29 mouse cellular contexts compared by ENCODE assay signal in the genomic region with DNA sequence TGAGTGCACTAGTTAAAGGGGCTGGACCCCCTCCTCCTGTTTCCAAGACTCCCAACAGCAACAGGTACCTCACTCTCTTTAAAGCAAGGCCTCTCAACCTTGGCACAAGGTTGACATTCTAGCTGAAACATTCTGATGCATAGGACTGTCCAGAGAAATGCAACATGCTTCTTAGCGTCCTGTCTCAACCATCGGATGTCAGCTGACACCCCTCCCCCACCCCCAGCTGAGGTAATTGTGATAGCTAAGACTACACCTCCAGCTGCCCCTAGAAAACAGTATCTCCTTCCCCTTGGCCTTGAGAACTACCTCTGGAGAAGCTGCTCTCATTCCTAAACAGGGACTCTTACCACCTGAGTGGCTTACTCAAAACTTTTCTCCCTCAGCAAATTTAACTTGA. TPM values are rescaled to one million over a fixed set of nuclear protein-coding genes. Genes with fewer than 3 reads are reported as not detected.
A peak's percentile ranks its signal among the peaks of the same experiment; 100 is the strongest.
DNase-seq lines count a peak whose midpoint lies in the region; ATAC-seq and TF ChIP-seq lines count a peak whose summit lies in the region.
"Had no signal": no experiment of that assay in that cellular context is flagged by ENCODE, and none has a peak within 500 bp of the region (broad histone marks: within the 10 kb centered on the region; RNA-seq: fewer than 3 reads in every experiment).

No protein-coding gene starts in this region.

- H3K27me3 ChIP-seq in forebrain, embryonic 10.5 days (ENCODE audit: poor library complexity, severe bottlenecking), result peaks cover 8% of the 10 kb centered on the region; the same call in 1 of the 2 replicates
- H3K27me3 ChIP-seq in forebrain, embryonic 13.5 days, result no peaks in the 10 kb centered on the region
- no peaks in the 10 kb centered on the region for H3K27me3 ChIP-seq in testis, adult 2 months (ENCODE audit: control insufficient read depth, insufficient read depth, low read length)
- no peaks in the 10 kb centered on the region for H3K27me3 ChIP-seq in intestine, embryonic 15.5 days (replicated peaks)
- no peaks in the 10 kb centered on the region for H3K27me3 ChIP-seq in lung, postnatal 0 days (replicated peaks; ENCODE audit: insufficient read depth, low read length)
- H3K27me3 ChIP-seq: embryonic facial prominence, embryonic 13.5 days; embryonic facial prominence, embryonic 15.5 days had no signal

- H3K4me3 ChIP-seq in forebrain, embryonic 10.5 days, result no peak overlapping the region
- H3K4me3 ChIP-seq in forebrain, embryonic 13.5 days, result no peak overlapping the region
- H3K4me3 ChIP-seq in testis, adult 2 months (ENCODE audit: control insufficient read depth, low read depth, low read length), result no peak overlapping the region
- no peak overlapping the region for H3K4me3 ChIP-seq in intestine, embryonic 15.5 days (replicated peaks)
- H3K4me3 ChIP-seq in lung, postnatal 0 days (ENCODE audit: low read depth, low read length), result no peak overlapping the region
- H3K4me3 ChIP-seq: embryonic facial prominence, embryonic 13.5 days; embryonic facial prominence, embryonic 15.5 days; erythroblast, embryonic 14.5 days had no signal

- TF ChIP-seq CTCF in testis, adult 2 months (IDR thresholded peaks at IDR 0.05; ENCODE audit: control insufficient read depth, insufficient read depth, insufficient replicate concordance, low read depth, low read length), result no peak
- no peak for TF ChIP-seq CTCF in lung, postnatal 0 days (IDR thresholded peaks at IDR 0.05)

- ATAC-seq in forebrain, embryonic 13.5 days, result no peak
- ATAC-seq in intestine, embryonic 15.5 days, result no peak
- ATAC-seq in lung, postnatal 0 days, result no peak
- ATAC-seq: CD4-positive, CD25-positive, alpha-beta regulatory T cell, adult 4 months; forebrain, embryonic 14.5 days; forebrain, embryonic 16.5 days had no signal

- H3K9me3 ChIP-seq in forebrain, embryonic 10.5 days, result no peaks in the 10 kb centered on the region
- no peaks in the 10 kb centered on the region for H3K9me3 ChIP-seq in forebrain, embryonic 13.5 days (replicated peaks)
- no peaks in the 10 kb centered on the region for H3K9me3 ChIP-seq in intestine, embryonic 15.5 days
- no peaks in the 10 kb centered on the region for H3K9me3 ChIP-seq in lung, postnatal 0 days (ENCODE audit: low read length)
- H3K9me3 ChIP-seq: embryonic facial prominence, embryonic 13.5 days; embryonic facial prominence, embryonic 15.5 days had no signal

- no peak for TF ChIP-seq POLR2A in testis, adult 2 months (IDR thresholded peaks at IDR 0.05; ENCODE audit: control insufficient read depth, low read depth, low read length)

- H3K4me2 ChIP-seq in forebrain, embryonic 13.5 days, result no peak overlapping the region
- no peak overlapping the region for H3K4me2 ChIP-seq in intestine, embryonic 15.5 days (replicated peaks)
- no peak overlapping the region for H3K4me2 ChIP-seq in lung, postnatal 0 days (replicated peaks; ENCODE audit: low read depth, low read length)
- H3K4me2 ChIP-seq: embryonic facial prominence, embryonic 13.5 days; embryonic facial prominence, embryonic 15.5 days had no signal

- WGBS in forebrain, embryonic 10.5 days, result 34% methylated on average over 2 of the region's 2 CpGs
- 35% methylated on average over 2 of the region's 2 CpGs for WGBS in forebrain, embryonic 13.5 days
- WGBS in intestine, embryonic 15.5 days, result 35% methylated on average over 2 of the region's 2 CpGs
- WGBS in lung, postnatal 0 days, result 21% methylated on average over 2 of the region's 2 CpGs

- peaks cover 31% of the 10 kb centered on the region for H3K4me1 ChIP-seq in forebrain, embryonic 10.5 days
- 0 out of 2 replicates have a peak, but pooled peaks cover 7% of the 10 kb centered on the region for H3K4me1 ChIP-seq in forebrain, embryonic 13.5 days
- H3K4me1 ChIP-seq in testis, adult 2 months (ENCODE audit: control insufficient read depth, insufficient read depth, low read length), result peaks cover 11% of the 10 kb centered on the region
- H3K4me1 ChIP-seq in intestine, embryonic 15.5 days (replicated peaks), result no peaks in the 10 kb centered on the region
- no peaks in the 10 kb centered on the region for H3K4me1 ChIP-seq in lung, postnatal 0 days (ENCODE audit: insufficient read depth, low read depth, low read length)
- H3K4me1 ChIP-seq: embryonic facial prominence, embryonic 13.5 days; embryonic facial prominence, embryonic 15.5 days had no signal

- no peak for DNase-seq in forebrain, embryonic 10.5 days (ENCODE audit: extremely low spot score, low spot score)
- no peak for DNase-seq in testis, postnatal 14 days (ENCODE audit: low spot score)
- DNase-seq in ES-CJ7 (ENCODE audit: low read depth, low spot score) (peak; percentile 56), ZHBTc4 (ENCODE audit: low read depth, low spot score) (peak; percentile 53)
- DNase-seq in lung, postnatal 0 days (ENCODE audit: low spot score), result no peak
- DNase-seq: adrenal gland, adult 2 months; adrenal gland, postnatal 10 days; adrenal gland, postnatal 25 days; B cell, adult 2 months; cerebellum, adult 11 months; cerebellum, adult 18-20 months; cerebellum, adult 8-10 months; cerebellum, adult 9-11 months; cerebellum, postnatal 14 days; cerebellum, postnatal 36 days; embryo, embryonic 11 days had no signal

- no peak overlapping the region for H3K9ac ChIP-seq in forebrain, embryonic 13.5 days
- H3K9ac ChIP-seq in intestine, embryonic 15.5 days, result no peak overlapping the region
- H3K9ac ChIP-seq in lung, postnatal 0 days (replicated peaks; ENCODE audit: low read depth), result no peak overlapping the region
- H3K9ac ChIP-seq: embryonic facial prominence, embryonic 13.5 days; embryonic facial prominence, embryonic 15.5 days had no signal

- H3K36me3 ChIP-seq in forebrain, embryonic 10.5 days (replicated peaks), result no peaks in the 10 kb centered on the region
- H3K36me3 ChIP-seq in forebrain, embryonic 13.5 days (ENCODE audit: poor library complexity, severe bottlenecking), result no peaks in the 10 kb centered on the region
- H3K36me3 ChIP-seq in testis, adult 2 months (ENCODE audit: control insufficient read depth, insufficient read depth, low read length), result no peaks in the 10 kb centered on the region
- H3K36me3 ChIP-seq in intestine, embryonic 15.5 days, result no peaks in the 10 kb centered on the region
- H3K36me3 ChIP-seq in lung, postnatal 0 days (ENCODE audit: insufficient read depth, low read length), result no peaks in the 10 kb centered on the region
- H3K36me3 ChIP-seq: embryonic facial prominence, embryonic 13.5 days; embryonic facial prominence, embryonic 15.5 days had no signal

- TF ChIP-seq EP300 in lung, postnatal 0 days (IDR thresholded peaks at IDR 0.05), result no peak

- H3K27ac ChIP-seq in forebrain, embryonic 10.5 days, result peak overlapping the region; percentile 62
- H3K27ac ChIP-seq in forebrain, embryonic 13.5 days, result no peak overlapping the region
- peak overlapping the region; percentile 64 for H3K27ac ChIP-seq in testis, adult 2 months (ENCODE audit: control insufficient read depth, insufficient read depth, low read depth, low read length)
- H3K27ac ChIP-seq in intestine, embryonic 15.5 days, result no peak overlapping the region
- no peak overlapping the region for H3K27ac ChIP-seq in lung, postnatal 0 days (ENCODE audit: low read length)
- H3K27ac ChIP-seq: embryonic facial prominence, embryonic 13.5 days; embryonic facial prominence, embryonic 15.5 days had no signal

RNA-seq across cellular contexts. Expression of gene Cryge, which starts 1.2 kb away (rescaled TPM):
- 2.0 and 2.9 TPM in 2 replicates for polyA plus RNA-seq in forebrain, embryonic 10.5 days (2016; fragmentation: Nextera tagmentation; extraction: Ambion mirVana)
- polyA plus RNA-seq in forebrain, embryonic 13.5 days (2015; fragmentation: Nextera tagmentation; extraction: Ambion mirVana), result 0.38 TPM in 1 of 2 replicates, not detected in the other
- 1.4 and 1.5 TPM in 2 replicates for polyA plus RNA-seq in testis, adult 2 months (2012; rRNA removed)
- polyA plus RNA-seq in intestine, embryonic 15.5 days (2015; fragmentation: Nextera tagmentation; extraction: Ambion mirVana), result not detected in 2 replicates
- polyA plus RNA-seq in lung, postnatal 0 days (2015; fragmentation: Nextera tagmentation; extraction: Ambion mirVana), result not detected in 2 replicates
- polyA plus RNA-seq: brain, embryonic 14.5 days; CD4-positive, CD25-positive, alpha-beta regulatory T cell, adult 4 months; embryonic facial prominence, embryonic 13.5 days; erythroblast, embryonic 14.5 days; forebrain, embryonic 14.5 days; forebrain, embryonic 16.5 days; frontal cortex, adult 2 months had no signal

RNA-seq across cellular contexts. Expression of gene Crygd, which starts 11.1 kb away (rescaled TPM):
- polyA plus RNA-seq in forebrain, embryonic 10.5 days (2016; fragmentation: Nextera tagmentation; extraction: Ambion mirVana), result not detected in 2 replicates
- polyA plus RNA-seq in forebrain, embryonic 13.5 days (2015; fragmentation: Nextera tagmentation; extraction: Ambion mirVana), result not detected in 2 replicates
- not detected in 2 replicates for polyA plus RNA-seq in testis, adult 2 months (2012; rRNA removed)
- polyA plus RNA-seq in intestine, embryonic 15.5 days (2015; fragmentation: Nextera tagmentation; extraction: Ambion mirVana), result not detected in 2 replicates
- polyA plus RNA-seq in lung, postnatal 0 days (2015; fragmentation: Nextera tagmentation; extraction: Ambion mirVana), result not detected in 2 replicates
- polyA plus RNA-seq: brain, embryonic 14.5 days; CD4-positive, CD25-positive, alpha-beta regulatory T cell, adult 4 months; embryonic facial prominence, embryonic 11.5 days; embryonic facial prominence, embryonic 13.5 days; erythroblast, embryonic 14.5 days; forebrain, embryonic 11.5 days; forebrain, embryonic 14.5 days; forebrain, embryonic 16.5 days; frontal cortex, adult 2 months had no signal

RNA-seq across cellular contexts. Expression of gene Akr1cl, which starts 19.6 kb away (rescaled TPM):
- polyA plus RNA-seq in forebrain, embryonic 10.5 days (2016; fragmentation: Nextera tagmentation; extraction: Ambion mirVana), result 0.22 and 0.37 TPM in 2 replicates
- 0.10 TPM in 1 of 2 replicates, not detected in the other for polyA plus RNA-seq in forebrain, embryonic 13.5 days (2015; fragmentation: Nextera tagmentation; extraction: Ambion mirVana)
- 74.2 and 107 TPM in 2 replicates for polyA plus RNA-seq in testis, adult 2 months (2012; rRNA removed)
- 0.49 and 2.0 TPM in 2 replicates for polyA plus RNA-seq in intestine, embryonic 15.5 days (2015; fragmentation: Nextera tagmentation; extraction: Ambion mirVana)
- not detected in 2 replicates for polyA plus RNA-seq in lung, postnatal 0 days (2015; fragmentation: Nextera tagmentation; extraction: Ambion mirVana)
- polyA plus RNA-seq: embryonic facial prominence, embryonic 13.5 days; erythroblast, embryonic 14.5 days; forebrain, embryonic 11.5 days; forebrain, embryonic 14.5 days; forebrain, embryonic 16.5 days; frontal cortex, adult 2 months had no signal

RNA-seq across cellular contexts. Expression of gene Crygc, which starts 21.3 kb away (rescaled TPM):
- polyA plus RNA-seq in forebrain, embryonic 10.5 days (2016; fragmentation: Nextera tagmentation; extraction: Ambion mirVana), result 0.37 and 0.64 TPM in 2 replicates
- not detected in 2 replicates for polyA plus RNA-seq in forebrain, embryonic 13.5 days (2015; fragmentation: Nextera tagmentation; extraction: Ambion mirVana)
- polyA plus RNA-seq in testis, adult 2 months (2012; rRNA removed), result 0.94 and 5.6 TPM in 2 replicates
- polyA plus RNA-seq in intestine, embryonic 15.5 days (2015; fragmentation: Nextera tagmentation; extraction: Ambion mirVana), result not detected in 2 replicates
- polyA plus RNA-seq in lung, postnatal 0 days (2015; fragmentation: Nextera tagmentation; extraction: Ambion mirVana), result not detected in 2 replicates
- polyA plus RNA-seq: adrenal gland, adult 2 months; brain, embryonic 14.5 days; CD4-positive, CD25-positive, alpha-beta regulatory T cell, adult 4 months; embryonic facial prominence, embryonic 13.5 days; erythroblast, embryonic 14.5 days; forebrain, embryonic 14.5 days; forebrain, embryonic 16.5 days; frontal cortex, adult 2 months had no signal

RNA-seq across cellular contexts. Expression of gene Crygb, which starts 29.9 kb away (rescaled TPM):
- polyA plus RNA-seq in forebrain, embryonic 10.5 days (2016; fragmentation: Nextera tagmentation; extraction: Ambion mirVana), result not detected in 2 replicates
- not detected in 2 replicates for polyA plus RNA-seq in forebrain, embryonic 13.5 days (2015; fragmentation: Nextera tagmentation; extraction: Ambion mirVana)
- polyA plus RNA-seq in testis, adult 2 months (2012; rRNA removed), result not detected in 2 replicates
- not detected in 2 replicates for polyA plus RNA-seq in intestine, embryonic 15.5 days (2015; fragmentation: Nextera tagmentation; extraction: Ambion mirVana)
- polyA plus RNA-seq in lung, postnatal 0 days (2015; fragmentation: Nextera tagmentation; extraction: Ambion mirVana), result not detected in 2 replicates
- polyA plus RNA-seq: adrenal gland, adult 2 months; brain, embryonic 14.5 days; CD4-positive, CD25-positive, alpha-beta regulatory T cell, adult 4 months; embryonic facial prominence, embryonic 11.5 days; erythroblast, embryonic 14.5 days; forebrain, embryonic 11.5 days; forebrain, embryonic 14.5 days; forebrain, embryonic 16.5 days; frontal cortex, adult 2 months had no signal

Comparison
In these comparisons a context has a peak if more than half of its experiments do, and no peak if none do; other contexts are left out.
1. H3K27ac ChIP-seq: peak in forebrain, embryonic 10.5 days (single experiment) and testis, adult 2 months (single experiment); none in forebrain, embryonic 13.5 days (single experiment), intestine, embryonic 15.5 days (single experiment) and lung, postnatal 0 days (single experiment).
2. DNase-seq: peak in ES-CJ7 (single experiment) and ZHBTc4 (single experiment); none in forebrain, embryonic 10.5 days (single experiment), testis, postnatal 14 days (single experiment) and lung, postnatal 0 days (single experiment).
3. RNA of gene Akr1cl, which starts 19.6 kb away (polyA plus RNA-seq): 74.2 to 107 TPM in testis, adult 2 months; 0.49 to 2.0 TPM in intestine, embryonic 15.5 days, 0.22 to 0.37 TPM in forebrain, embryonic 10.5 days, 0.10 TPM in forebrain, embryonic 13.5 days and not detected in lung, postnatal 0 days; every median in the first group is over 10 times any median in the second.